Mouse (Mus musculus) small intestine, adult 2 months (tissue): ENCODE measurements around the gene Cldn7.

Source experiments
- CTCF ChIP-seq: fragments of 200-500 bp; IDR thresholded peaks from 2 replicates; pipeline ENCODE4 v1.5.1; 2012; ENCODE audit warnings: low read depth, mild to moderate bottlenecking, control low read depth, inconsistent platforms, low read length, moderate library complexity, mixed read lengths; ENCODE audit not compliant: insufficient replicate concordance, insufficient read length; ENCODE audit errors: extremely low read depth
- POLR2A ChIP-seq: fragments of 200-500 bp; IDR thresholded peaks from 2 replicates; pipeline ENCODE4 v1.6.1; 2012; ENCODE audit warnings: low read depth, mild to moderate bottlenecking, control low read depth, inconsistent platforms, low read length, moderate library complexity

- TF ChIP-seq POLR2A, result no peak
- TF ChIP-seq CTCF, result no peak
These were observed 2.4 kb downstream of the Cldn7 start for GRCm38 (mm10) chr11:69966860-69967517.
